Mouse (Mus musculus): ENCODE measurements around the gene Ipcef1.

DNA sequence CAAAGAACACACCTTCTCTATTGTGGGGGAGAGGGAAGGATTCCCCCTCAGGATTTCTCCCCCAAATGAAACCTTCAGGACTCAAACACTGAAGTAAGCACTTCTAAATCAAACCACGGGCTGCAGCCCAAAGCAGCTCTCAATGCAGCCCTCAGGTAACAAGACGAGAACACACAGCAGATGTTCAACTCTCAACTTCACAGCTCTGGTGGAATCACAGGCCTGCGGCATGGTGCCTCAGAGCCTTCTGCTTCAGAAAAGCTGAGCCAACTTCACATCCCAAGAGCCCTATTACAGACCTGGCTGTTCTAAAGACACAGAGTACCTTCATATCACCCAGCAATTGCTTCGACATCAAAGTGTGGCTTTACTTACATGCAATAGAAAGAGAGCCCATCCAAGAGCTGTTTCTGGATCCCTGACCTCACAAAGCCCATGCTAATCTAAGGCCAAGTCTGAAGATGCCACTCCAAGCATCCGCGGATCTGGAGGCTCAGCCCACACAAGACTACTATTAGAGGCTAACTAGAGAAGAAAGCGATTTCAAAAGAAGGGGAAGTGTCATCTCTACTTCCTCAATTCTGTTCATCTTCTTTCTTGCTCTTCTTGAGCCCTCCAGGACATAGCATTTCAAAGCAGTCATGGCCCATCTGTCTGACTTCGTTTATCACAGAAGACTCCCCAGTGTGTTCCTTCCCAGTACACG, 11.6 kb upstream of the Ipcef1 start:
- no peak for TF ChIP-seq RCOR1 (conservative IDR thresholded peaks at IDR 0.05; ENCODE audit: low read depth, low read length)
- TF ChIP-seq POLR2A (IDR thresholded peaks at IDR 0.05; ENCODE audit: low read depth, low read length) = no peak

Data from CH12.LX (cell line).